ENCODE assay signal across 9 mouse cellular contexts in genomic region chr7:57590451-57591248, GRCm38 (mm10).
DNase-seq lines count a peak whose midpoint lies in the region; ATAC-seq lines count a peak whose summit lies in the region.
"Had no signal": no experiment of that assay in that cellular context is flagged by ENCODE, and none has a peak within 500 bp of the region (broad histone marks: within the 10 kb centered on the region; RNA-seq: fewer than 3 reads in every experiment).

No protein-coding gene starts in this region.

- ATAC-seq in limb, embryonic 13.5 days (ENCODE audit: low FRiP score, low read depth): peak; percentile 91
- ATAC-seq in neural tube, embryonic 13.5 days (ENCODE audit: low read depth): peak; percentile 94
- ATAC-seq: Patski had no signal

- H3K27me3 ChIP-seq in limb, embryonic 13.5 days: peaks cover 38% of the 10 kb centered on the region
- peaks cover 13% of the 10 kb centered on the region; the same call in 1 of the 2 replicates for H3K27me3 ChIP-seq in neural tube, embryonic 13.5 days
- H3K27me3 ChIP-seq: Patski had no signal

- no peak overlapping the region for H3K27ac ChIP-seq in limb, embryonic 13.5 days
- peak overlapping the region; percentile 93 for H3K27ac ChIP-seq in neural tube, embryonic 13.5 days (replicated peaks)

- DNase-seq in left cerebral cortex, adult 18-20 months (ENCODE audit: low spot score in 2 of 2): peak; percentile 74 to 84
- DNase-seq in left cerebral cortex, adult 11 months (ENCODE audit: low spot score): no peak
- DNase-seq in cerebellum, postnatal 10 days: peak; percentile 95 to 96
- peak; percentile 47 to 62 for DNase-seq in frontal cortex, postnatal 14 days (ENCODE audit: low spot score in 2 of 2)
- peak; percentile 58 for DNase-seq in kidney, adult 18-20 months
- peak; percentile 6 for DNase-seq in thymus, postnatal 14 days

- H3K9me3 ChIP-seq in limb, embryonic 13.5 days: no peaks in the 10 kb centered on the region
- H3K9me3 ChIP-seq in neural tube, embryonic 13.5 days: no peaks in the 10 kb centered on the region

- peak overlapping the region; percentile 56 for H3K9ac ChIP-seq in limb, embryonic 13.5 days
- peak overlapping the region; percentile 88 for H3K9ac ChIP-seq in neural tube, embryonic 13.5 days

- peak overlapping the region; percentile 66 for H3K4me3 ChIP-seq in limb, embryonic 13.5 days
- peak overlapping the region; percentile 69 for H3K4me3 ChIP-seq in neural tube, embryonic 13.5 days

- no peaks in the 10 kb centered on the region for H3K36me3 ChIP-seq in limb, embryonic 13.5 days
- H3K36me3 ChIP-seq in neural tube, embryonic 13.5 days: no peaks in the 10 kb centered on the region

- peak overlapping the region; percentile 92 for H3K4me2 ChIP-seq in limb, embryonic 13.5 days (replicated peaks)
- peak overlapping the region; percentile 89 for H3K4me2 ChIP-seq in neural tube, embryonic 13.5 days

- WGBS in limb, embryonic 13.5 days: under 1% methylated on average over 25 of the region's 74 CpGs
- WGBS in neural tube, embryonic 13.5 days: under 1% methylated on average over 70 of the region's 74 CpGs

- peaks cover 12% of the 10 kb centered on the region for H3K4me1 ChIP-seq in limb, embryonic 13.5 days
- peaks cover 25% of the 10 kb centered on the region for H3K4me1 ChIP-seq in neural tube, embryonic 13.5 days (replicated peaks)
